Mouse (Mus musculus): ENCODE results near the gene Mtap.

Mtap gene

DNA sequence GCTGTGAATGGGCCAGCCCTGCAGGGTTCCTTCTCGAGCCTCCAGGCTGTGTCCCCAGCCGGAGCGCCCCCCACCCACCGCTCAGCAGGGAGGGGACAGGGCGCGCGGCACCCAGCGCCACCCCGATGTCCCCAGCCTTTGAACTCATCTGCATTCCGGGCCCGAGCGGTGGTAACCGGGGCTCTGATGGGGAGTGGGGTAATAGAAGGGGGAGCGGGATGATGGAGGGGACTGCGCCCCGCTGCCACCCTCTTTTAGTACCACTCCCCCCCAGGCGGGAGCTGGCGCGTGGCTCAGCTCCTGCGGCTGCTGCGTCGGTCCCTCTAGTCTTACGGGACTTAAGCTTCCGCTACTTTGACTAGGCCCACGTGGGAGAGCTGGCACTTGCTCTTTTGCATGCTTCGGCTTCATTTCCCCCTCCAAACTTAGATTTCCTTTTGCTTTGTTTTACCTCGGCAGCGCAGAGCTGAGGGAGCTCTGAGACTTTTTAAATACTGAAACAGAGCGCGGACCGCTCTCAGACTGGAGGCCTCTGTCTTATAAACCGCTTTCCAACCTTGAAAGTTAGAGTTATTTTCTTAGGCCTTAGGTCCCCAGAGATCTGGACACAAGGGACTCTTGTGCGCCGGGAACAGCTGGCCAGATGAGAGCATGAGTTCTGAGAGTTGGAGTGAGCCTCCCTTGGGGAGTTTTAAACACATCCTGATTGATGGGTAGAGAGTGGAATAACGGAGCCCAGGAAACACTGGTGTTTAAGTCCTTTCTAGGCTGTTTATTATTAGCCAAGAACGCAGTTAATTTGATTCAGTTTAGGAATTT is 829 bp downstream of the Mtap start:
- peak; percentile 68 for DNase-seq

DNA sequence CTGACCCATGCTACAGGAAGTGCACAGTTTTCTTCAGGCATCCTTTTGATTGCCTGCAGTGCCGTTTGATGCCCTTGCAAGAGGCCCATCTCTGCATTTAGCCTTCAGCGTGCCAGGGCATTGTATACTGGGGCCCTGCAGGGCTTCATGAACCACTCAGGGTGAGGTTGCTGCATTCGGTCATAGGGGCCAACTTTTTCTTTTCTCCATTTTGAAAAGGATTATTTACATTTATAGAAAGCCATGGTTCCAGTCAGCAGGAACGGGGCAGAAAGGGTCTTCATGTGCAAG is 1.4 kb downstream of the Mtap start:
- DNase-seq, result no peak

DNA sequence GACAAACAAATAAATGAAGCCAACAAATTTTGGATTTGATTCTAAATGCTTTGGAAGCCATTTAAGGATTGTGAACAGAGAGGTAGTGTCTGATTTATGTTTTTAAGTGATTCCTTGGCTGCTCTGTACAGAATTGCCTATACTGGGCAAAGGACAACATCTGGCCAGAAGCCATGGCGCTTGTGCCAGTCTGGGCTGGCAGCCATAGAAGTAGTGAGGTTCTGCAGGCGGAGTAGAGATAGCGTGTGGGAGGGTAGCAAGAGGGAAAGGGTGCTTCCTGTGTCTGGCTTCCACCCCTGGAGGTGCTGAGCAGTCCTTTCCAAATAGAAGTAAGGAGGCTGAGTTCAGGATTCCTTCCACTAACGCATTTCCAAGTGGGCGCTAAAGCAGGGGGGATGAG is 3.9 kb downstream of the Mtap start:
- peak; percentile 44 for DNase-seq

DNA sequence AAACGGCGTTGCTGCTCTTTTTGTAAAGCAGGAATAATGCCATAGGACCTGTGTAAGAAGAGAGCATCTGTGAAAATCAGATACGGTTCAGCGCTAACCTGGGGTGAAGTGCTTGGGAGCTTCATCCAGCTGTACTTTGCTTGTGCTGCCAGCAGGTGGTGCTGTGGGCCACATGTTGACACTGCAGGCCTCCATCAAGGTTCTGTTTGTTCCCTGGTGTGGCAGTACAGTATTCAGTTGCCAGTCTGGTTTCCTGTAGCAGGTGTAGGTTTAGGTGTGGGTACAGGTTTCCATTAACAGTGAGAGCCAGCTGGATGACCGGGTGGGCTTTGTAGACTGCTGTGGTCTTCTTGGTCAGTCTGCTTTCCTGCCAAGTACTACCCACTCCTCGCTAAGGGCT is 8.5 kb downstream of the Mtap start:
- DNase-seq, result peak; percentile 86

DNA sequence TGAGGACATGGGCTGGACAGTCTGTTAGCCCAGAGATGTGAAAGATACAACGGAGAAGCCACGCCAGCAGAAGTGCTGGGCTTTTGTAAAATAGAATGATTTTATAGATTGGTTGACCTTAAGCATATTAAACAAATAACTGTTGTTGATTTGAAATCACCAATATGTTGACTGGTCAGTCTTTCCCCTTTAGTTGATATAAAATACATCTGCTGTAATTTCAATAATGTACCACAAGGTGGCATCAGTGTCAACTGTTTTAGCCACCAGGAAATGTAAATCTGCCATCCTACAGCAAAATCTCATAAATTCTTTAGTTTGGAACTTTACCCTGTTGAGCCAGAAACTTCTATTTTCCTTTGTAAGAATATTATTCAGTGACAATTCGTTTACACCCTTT is 9.4 kb downstream of the Mtap start:
- DNase-seq, result no peak

DNA sequence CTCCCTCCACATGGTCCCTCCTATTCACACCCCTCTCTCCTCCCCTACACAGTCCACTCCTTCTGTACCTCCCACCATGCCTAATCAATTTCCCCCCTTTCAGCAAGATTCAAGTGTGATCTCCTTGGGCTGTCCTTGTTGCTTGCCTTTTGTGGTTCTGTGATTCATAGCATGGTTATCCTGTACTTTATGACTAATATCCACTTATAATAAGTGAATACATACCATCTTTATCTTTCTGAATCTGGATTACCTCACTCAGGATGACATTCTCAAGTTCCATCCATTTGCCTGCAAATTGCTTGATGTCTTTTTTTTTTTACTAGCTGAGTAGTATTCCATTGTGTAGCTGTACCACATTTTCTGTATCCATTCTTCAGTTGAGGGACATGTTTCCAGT is 12.3 kb downstream of the Mtap start:
- DNase-seq, result no peak

DNA sequence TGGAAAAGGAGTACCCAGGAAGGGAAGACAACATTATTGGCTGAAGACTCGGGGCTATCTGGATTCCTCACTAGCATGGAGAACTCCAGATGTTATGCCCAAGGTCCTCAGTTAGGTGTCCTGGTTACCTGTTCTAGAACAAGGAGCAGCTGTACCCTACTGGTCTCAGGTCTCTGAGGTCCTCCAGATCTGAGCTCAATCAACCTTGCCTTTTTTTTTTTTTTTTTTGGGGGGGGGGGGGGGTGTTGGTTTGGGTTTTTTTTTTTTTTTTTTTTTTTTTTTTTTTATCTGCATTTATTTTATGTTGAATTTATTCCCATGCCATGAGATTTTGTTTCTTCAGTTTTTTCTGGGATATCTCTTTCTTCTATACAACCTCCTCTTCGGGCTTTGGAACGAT is 24.5 kb downstream of the Mtap start:
- no peak for DNase-seq

DNA sequence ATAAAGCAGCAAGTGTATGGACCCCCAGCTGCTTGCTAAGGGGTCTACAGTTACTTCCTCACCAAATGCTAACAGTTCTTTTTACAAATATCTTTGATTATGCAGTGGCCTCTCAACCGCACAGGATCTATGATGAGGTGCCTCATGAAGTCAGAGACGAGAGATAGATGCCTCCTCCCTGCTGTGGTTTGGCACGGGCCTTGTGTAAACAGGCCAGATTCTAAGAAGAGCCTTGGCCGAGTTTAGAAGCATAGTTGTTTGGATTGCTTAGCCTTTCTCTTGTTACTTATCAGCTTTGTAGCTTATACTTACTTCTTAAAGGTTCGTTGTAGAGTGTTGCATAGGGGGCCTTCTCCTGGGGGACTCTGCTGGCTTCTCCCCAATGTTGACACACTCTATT is 25.6 kb downstream of the Mtap start:
- no peak for DNase-seq

DNA sequence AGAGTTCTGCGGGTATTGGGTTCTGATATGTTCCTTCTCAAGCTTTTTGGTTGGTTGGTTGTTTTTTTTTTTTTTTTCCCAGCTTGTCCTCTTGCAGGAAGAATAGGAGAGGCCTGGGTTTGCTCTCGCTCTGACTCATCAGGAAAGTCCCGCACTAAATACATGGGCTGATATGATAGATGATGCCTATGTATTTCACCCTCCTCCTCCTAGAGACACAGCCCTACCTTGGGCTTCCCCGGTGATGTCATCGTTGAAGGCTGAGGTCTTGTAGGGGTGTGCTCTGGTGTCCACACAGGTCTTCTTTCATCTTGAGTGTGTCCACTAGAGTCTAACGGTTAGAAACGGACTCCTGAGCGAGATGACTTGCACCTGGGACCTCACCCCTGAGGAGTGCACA is 26.7 kb downstream of the Mtap start:
- no peak for DNase-seq

DNA sequence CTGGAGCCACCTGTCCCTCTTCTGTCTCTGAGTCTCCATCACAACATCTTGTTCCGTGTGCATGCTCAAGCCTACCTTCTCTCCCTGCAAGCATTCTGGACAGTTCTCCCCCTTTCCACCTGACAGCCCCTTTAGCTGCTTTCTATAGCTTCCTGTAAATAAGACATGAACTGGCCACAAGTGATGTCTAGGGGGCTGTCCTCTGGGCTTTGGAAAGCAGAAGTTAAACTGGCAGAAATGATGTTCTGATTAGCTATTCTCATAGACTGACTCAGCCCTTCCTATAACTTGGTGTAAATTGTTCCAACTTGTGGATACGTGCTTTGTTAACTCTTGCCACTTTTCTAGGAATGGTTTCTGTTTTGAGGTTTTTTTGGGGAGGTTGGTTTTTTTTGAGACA is 27.8 kb downstream of the Mtap start:
- DNase-seq, result no peak

DNA sequence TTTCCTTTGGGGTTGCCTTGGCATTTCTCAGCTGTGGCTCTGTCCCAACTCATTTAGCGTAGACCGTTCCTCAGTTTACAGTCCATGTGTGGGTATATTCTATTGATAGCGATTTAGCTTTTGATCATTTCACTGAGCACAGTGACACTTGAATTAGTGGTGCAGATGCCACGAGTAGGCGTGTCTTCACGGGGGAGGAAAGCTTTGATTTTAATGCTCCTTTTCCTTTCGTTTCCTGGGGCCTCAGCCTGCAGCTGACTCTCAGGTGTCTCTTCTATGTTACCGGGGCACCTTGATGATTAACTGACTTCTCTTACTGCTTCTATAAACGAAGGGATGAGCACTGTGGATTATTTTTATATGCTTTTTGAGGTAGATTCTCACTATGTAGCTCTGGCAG is 32.0 kb downstream of the Mtap start:
- no peak for DNase-seq

DNA sequence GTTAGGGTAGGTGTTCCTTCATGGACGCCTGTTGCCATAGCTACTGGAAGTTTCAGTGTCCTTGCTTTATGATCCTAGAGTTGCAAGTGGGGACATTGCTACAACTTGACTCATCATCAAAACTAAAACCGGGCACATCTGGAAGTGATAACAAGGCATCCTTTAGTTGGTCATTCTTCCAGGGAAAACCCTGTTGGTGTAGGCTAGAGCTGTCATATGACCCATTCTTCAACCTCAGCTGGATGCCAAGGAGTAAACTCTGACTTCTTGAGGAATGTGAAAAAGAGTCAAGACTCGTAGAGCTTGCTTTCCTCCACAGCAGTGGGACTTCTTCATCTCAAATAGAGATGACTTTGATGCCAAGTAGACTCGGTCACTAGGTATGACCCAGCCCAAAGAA is 32.8 kb downstream of the Mtap start:
- DNase-seq, result no peak

DNA sequence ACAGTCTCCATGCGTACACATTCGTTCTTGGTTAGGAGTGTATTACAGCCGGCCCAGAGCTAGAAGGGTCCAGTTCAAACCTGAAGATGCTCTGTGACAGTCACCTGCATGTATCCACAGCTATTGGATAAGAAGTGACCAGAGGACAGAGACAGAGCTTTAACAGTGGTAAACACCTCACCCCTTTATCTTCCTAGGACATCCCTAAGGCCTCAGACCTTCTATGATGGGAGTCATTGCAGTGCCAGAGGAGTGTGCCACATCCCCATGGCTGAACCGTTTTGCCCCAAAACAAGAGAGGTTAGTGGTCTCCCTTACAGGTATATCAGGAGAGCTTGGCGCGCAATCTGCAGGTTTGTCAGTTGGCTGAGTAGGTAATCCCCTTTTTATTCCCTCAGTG is 34.0 kb downstream of the Mtap start:
- DNase-seq, result no peak

DNA sequence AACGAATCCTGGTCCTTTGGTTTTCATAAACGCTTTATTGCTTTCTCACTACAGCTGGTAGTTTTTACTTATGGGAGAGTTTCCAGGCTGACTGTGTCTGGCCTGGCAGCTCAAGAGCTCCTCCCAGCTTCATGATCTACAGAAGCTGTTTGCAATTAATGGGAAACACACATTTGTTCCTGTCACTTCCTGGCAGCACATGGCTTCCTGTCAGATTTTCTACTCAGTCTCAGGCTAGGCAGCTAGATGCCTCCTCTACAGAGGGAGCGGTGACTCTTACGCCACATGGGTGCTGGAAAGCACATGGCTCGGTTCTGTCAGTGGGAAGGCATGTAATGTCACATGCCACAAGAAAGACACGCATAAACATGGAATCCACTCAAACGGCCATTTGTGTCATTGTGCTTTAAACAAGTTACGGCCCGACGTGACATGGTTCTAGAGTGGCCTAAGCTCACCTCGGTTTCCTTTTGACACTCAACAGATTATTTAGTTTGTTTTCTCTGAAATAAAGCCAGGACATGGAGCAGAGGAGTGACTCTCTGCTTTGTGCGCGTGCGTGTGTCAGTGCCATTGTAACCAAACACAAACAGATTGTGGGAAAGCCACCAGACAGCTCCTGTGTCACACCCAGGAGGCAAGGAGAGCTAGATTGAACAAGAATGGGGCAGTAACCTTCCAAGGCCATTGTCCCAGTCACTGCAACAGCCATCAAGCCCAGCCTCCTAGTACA is 36.1 kb downstream of the Mtap start:
- peak; percentile 17 for DNase-seq

DNA sequence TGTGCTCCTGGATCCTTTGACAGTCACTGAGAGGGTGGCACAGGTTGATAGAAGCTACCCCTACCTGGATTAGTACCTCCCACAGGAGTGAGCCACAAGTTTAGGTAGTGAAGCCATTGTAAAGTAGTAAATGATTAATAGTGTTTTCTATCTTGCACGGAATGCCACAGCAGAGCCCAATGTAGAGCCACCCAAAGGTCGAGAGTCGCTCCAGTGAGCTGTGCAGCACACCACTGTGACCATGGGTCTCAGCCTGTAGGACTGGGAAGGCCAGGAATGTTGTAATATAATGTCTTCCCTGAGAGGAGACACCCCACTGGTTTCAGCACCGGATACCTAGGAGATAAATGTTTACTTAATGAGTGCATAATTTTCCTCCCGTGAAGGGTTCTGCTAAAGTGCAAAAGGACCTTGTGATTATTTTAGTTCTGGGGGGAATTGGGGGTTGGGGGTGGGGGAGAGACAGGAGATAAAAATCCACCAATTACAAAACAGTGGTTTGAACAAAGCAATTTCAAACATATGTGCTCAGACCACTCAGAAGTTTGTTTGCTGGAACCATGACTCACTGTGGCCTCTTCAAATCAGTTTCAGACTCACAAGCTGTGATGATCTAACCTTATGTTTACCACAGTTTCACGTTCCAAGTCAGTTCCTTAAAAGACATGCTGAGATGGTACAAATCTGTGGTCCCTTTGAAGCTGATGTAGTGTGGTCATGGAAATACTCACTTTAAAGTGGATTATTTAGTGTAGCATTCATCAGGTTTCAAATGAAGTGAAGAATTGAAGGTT is 40.8 kb downstream of the Mtap start:
- DNase-seq, result peak; percentile 30

DNA sequence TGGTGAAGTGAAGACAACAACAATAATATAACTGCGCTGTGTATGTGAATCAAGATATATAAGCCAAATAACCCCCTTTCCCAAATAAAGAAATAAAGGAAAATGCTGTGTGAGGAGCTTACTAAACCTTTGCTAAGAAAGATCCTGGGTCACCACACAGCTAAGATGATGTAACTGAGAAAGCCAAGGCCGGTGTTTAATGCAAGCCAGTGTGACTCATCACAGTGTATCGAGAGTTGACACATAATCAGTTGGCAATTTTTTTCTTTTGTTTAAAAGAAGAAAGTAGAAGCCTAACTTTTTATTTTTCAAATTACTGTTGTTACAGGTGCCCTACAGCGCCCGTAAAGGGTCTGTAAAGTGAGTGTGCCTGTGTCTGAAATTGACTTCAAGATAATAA is 43.2 kb downstream of the Mtap start:
- DNase-seq, result no peak

DNA sequence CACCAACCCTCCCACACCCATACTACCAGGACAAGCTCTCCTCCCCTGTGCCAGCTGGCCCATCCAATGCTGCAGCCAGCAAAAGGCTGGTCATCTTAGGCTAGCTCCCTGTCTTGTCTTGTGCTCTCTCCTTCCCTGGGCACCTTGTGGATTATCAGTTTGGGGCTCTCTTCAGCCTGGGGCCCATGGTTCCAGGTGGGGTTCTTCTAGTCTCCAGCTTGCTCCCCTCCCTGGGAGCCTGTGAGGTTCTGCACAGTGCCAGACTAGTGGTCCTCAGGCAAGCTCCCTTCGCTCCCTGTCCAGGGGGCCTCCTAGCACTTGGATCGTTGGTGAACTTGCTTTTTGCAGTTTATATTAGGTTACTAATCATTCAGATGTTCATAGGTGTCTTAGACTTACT is 44.7 kb downstream of the Mtap start:
- no peak for DNase-seq

DNA sequence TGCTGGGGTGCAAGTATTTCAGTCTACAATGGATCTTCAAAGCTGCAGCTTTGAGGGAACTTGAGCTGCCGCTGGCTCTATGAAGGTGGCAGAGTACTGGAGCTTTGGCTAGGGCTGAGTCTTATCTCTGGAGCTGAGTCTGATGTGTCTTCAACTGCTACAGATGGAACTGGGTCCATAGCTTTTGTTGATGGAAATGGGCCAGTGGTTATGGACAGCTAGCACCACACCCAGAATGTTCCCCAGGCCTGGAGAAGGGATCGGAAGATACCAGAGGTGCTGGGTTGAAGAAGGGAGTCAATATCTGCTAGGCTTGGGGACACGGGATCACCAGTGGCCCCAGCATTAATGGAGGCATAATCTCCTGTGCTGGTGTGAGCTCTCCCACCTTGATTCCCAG is 45.6 kb downstream of the Mtap start:
- DNase-seq, result no peak

DNA sequence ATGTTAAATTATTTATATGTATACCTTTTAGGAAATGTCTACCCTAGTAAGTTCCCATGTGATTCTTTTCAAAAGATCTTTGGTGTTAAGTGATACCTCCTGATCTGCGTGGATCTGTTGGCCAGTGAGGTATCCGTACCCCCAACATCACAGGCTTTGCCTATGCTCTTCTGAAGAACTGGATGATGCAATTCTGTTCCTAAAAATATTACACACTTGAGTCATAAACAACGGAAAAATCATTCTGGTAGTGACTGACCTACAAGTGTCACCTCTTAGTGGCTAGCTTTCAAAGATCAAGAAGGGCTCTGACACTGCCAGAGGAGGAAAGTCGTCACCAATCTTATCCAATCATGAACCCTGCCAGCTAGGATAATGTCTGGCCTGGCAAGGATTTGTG is 58.6 kb downstream of the Mtap start:
- no peak for DNase-seq

DNA sequence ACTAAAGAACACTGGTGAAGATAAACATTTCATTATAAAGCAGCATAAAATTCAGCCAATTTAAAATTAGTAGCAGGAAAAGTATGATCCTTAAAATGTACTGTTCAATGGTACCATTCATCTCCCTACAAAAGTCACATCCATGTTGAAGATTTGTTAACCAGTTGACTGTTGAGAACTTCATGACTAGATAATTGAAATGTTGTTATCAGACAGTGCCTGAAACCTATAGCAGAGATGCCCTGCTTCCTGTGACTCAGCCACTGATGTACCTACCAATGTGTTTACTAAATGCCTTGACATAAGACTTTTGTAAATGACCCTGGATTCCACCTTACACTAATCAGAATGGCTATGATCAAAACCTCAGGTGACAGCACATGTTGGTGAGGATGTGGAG is 60.2 kb downstream of the Mtap start:
- DNase-seq, result no peak

DNA sequence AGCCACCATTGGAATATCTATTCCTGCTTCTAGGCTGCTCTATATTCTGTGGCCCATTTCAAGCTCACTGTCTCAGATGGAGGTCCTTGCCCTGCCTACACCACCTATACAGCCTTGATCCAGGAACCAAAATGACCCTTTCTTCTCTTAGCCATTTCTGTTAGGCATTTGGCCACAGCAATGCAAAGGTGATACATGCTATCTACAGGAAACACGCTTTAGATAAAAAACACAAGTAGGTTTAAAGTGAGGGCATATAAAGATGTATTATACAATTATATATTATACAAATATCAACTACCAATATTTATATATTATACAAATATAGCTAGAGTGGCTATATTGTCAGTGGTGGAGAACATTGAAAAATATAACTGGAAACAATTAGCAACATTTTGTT is 63.9 kb downstream of the Mtap start:
- no peak for DNase-seq

DNA sequence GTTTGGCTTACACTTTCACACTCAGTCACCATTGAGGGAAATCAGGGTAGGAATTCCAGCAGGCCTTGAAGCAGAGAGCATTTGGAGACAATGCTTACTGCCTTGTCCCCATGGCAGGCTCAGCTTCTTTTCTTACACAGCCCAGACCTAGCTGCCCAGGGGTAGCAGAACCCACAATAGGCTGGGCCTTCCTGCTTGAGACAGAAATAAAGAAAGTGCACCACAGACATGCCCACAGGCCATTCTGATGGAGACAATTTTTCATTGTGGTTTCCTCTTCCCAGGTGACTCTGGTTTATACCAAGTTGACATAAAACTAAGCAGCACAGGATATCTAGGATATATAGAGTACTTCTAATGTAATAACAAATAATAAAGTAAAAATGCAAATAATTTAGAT is 72.4 kb downstream of the Mtap start:
- DNase-seq, result no peak

DNA sequence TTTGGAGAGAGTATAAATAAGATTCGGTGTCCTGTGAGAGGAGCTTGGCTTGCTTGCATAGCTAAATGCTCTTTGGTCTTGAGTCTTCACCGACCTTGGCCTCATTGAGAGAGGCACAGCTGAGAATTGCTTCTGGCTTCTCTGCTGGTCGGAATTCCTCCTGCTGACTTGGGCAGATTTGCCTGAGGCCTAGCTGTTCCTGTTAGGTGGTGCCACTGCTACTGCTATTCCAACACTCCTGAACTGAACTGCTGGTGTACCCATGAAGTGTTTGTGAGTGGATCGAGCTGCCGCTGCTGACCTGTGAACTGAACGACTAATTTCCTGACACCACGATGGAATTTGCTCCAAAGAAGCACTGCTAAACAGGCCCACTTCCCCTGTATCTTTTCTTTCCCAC is 73.4 kb downstream of the Mtap start:
- DNase-seq, result no peak

DNA sequence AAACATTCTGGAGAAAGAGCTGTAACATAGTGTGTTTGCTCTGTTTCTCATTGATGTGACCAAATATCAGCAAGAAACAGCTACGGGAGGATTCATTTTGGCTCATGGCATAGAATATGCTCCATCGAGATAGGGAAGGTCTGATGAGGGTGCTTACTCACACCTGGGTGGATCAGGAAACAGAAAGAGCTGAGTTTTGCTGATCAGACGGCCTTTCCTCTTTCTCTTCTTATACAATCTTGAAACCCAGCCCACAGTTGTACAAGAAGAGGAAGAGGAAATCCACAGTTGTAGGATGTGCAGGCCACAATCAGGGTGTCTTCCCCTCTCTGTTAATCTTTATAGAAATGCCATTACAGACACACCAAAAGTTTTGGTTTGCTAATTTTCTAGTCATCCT is 75.3 kb downstream of the Mtap start:
- DNase-seq, result no peak
